Mouse (Mus musculus) heart, adult 2 months (tissue): ENCODE results near the gene Pdxk. TPM values are rescaled to one million over a fixed set of nuclear protein-coding genes. Genes with fewer than 3 reads are reported as not detected.

ENCODE experiments used
- DNase-seq, 2 experiments: peaks; one replicate each; pipeline ENCODE4 v3.0.0; 2021
- H3K27ac ChIP-seq: fragments of 200-600 bp; 2 replicates; pipeline ENCODE4 v1.8.1; 2022
- H3K27me3 ChIP-seq: fragments of 200-500 bp; 2 replicates; pipeline ENCODE4 v1.6.1; 2012; ENCODE audit warnings: mild to moderate bottlenecking, low read length, inconsistent platforms, mixed read lengths; ENCODE audit not compliant: control insufficient read depth, insufficient read depth
- H3K36me3 ChIP-seq: fragments of 200-500 bp; 2 replicates; pipeline ENCODE4 v1.6.1; 2012; ENCODE audit warnings: low read length, inconsistent platforms; ENCODE audit not compliant: control insufficient read depth, insufficient read depth
- H3K4me1 ChIP-seq: fragments of 200-500 bp; 2 replicates; pipeline ENCODE4 v1.6.1; 2011; ENCODE audit warnings: low read length; ENCODE audit not compliant: control insufficient read depth, insufficient read depth
- H3K4me3 ChIP-seq: fragments of 200-600 bp; 2 replicates; pipeline ENCODE4 v1.8.1; 2022
- H3K79me2 ChIP-seq: fragments of 200-500 bp; replicated peaks from 2 replicates; pipeline ENCODE4 v1.6.1; 2012; ENCODE audit warnings: mild to moderate bottlenecking, inconsistent platforms, low read length, moderate library complexity, mixed read lengths; ENCODE audit not compliant: control insufficient read depth, insufficient read depth
- H3K9ac ChIP-seq: fragments of 200-500 bp; 2 replicates; pipeline ENCODE4 v1.6.1; 2012; ENCODE audit warnings: low read depth, mild to moderate bottlenecking, control low read depth, inconsistent platforms, low read length, mixed read lengths
- CTCF ChIP-seq: fragments of 200-600 bp; IDR thresholded peaks from 2 replicates; pipeline ENCODE4 v1.8.1; 2022; ENCODE audit warnings: antibody characterized with exemption, mild to moderate bottlenecking, moderate library complexity
- EP300 ChIP-seq: fragments of 200-500 bp; IDR thresholded peaks from 2 replicates; pipeline ENCODE4 v1.6.1; 2011; ENCODE audit warnings: low read depth, low read length, control low read depth; ENCODE audit not compliant: insufficient read depth
- POLR2A ChIP-seq: fragments of 200-500 bp; IDR thresholded peaks from 2 replicates; pipeline ENCODE4 v1.6.1; 2011; ENCODE audit warnings: mild to moderate bottlenecking, low read depth, low read length, control low read depth; ENCODE audit not compliant: insufficient read depth
- WGBS: fragments of 180-500 bp; shearing (Covaris S2); methylation state at CpG from one replicate; pipeline ENCODE4 v1.1.7; 2018; 5-methylcytosine and 5-hydroxymethylcytosine counted together
- intact Hi-C: fragments of 180-260 bp; cut with DNase I; formaldehyde crosslinking; loops from one replicate; pipeline ENCODE4 v1.15.1; 2025
- polyA plus RNA-seq: library from polyadenylated mRNA; depleted of rRNA; stranded (reverse); fragments of >200 nt; gene quantifications from 2 replicates; pipeline ENCODE4 v1.2.3, GENCODE M21; 2012
- total RNA-seq, 2 experiments: library from RNA; stranded (reverse); gene quantifications; 2 replicates each; pipeline ENCODE4 v1.2.3; 2021

Gene Pdxk
- total and polyA plus RNA-seq, 3 experiments, result 10.1 to 12.4 (median 12.1) TPM

GRCm38 (mm10) chr10:78462945-78463768 is 1.6 kb downstream of the Pdxk start:
- H3K36me3 ChIP-seq, result no peaks in the 10 kb centered on the region
- peaks cover 10% of the 10 kb centered on the region for H3K4me1 ChIP-seq
- H3K4me3 ChIP-seq, result no peak overlapping the region; the same call in 1 of the 2 replicates
- no peak for TF ChIP-seq CTCF
- TF ChIP-seq EP300, result no peak
- TF ChIP-seq POLR2A, result no peak
- H3K27ac ChIP-seq, result no peak overlapping the region
- 87% methylated on average over 8 of the region's 8 CpGs for WGBS
- DNase-seq, result no peak
- no peaks in the 10 kb centered on the region for H3K27me3 ChIP-seq
- H3K9ac ChIP-seq, result no peak overlapping the region
- intact Hi-C loops, result no loop called here
- H3K79me2 ChIP-seq, result no peaks in the 10 kb centered on the region; the same call in 1 of the 2 replicates

- no peak for DNase-seq
- 67% methylated on average over 4 of the region's 4 CpGs for WGBS
- no peaks in the 10 kb centered on the region for H3K36me3 ChIP-seq
- no peaks in the 10 kb centered on the region; the same call in 1 of the 2 replicates for H3K79me2 ChIP-seq
- no peak overlapping the region for H3K27ac ChIP-seq
- TF ChIP-seq POLR2A (no peak), CTCF (peak; percentile 29), EP300 (no peak)
- no peak overlapping the region for H3K4me3 ChIP-seq
- H3K4me1 ChIP-seq, result peaks cover 10% of the 10 kb centered on the region
- no peaks in the 10 kb centered on the region for H3K27me3 ChIP-seq
- intact Hi-C loops, result no loop called here
- H3K9ac ChIP-seq, result no peak overlapping the region
Measured at GRCm38 (mm10) chr10:78461767-78462166, 3.0 kb downstream of the Pdxk start.

- DNase-seq, result peak in 1 of 2 experiments; percentile 19
- H3K4me1 ChIP-seq, result peaks cover 10% of the 10 kb centered on the region
- 22% methylated on average over 5 of the region's 5 CpGs for WGBS
- no peaks in the 10 kb centered on the region; the same call in 1 of the 2 replicates for H3K79me2 ChIP-seq
- H3K27ac ChIP-seq, result no peak overlapping the region
- H3K36me3 ChIP-seq, result no peaks in the 10 kb centered on the region
- no peaks in the 10 kb centered on the region for H3K27me3 ChIP-seq
- H3K9ac ChIP-seq, result no peak overlapping the region
- intact Hi-C loops, result no loop called here
- H3K4me3 ChIP-seq, result no peak overlapping the region
- TF ChIP-seq POLR2A, result no peak
Measured at GRCm38 (mm10) chr10:78460463-78460862, 4.3 kb downstream of the Pdxk start.

- peaks cover 3% of the 10 kb centered on the region for H3K4me1 ChIP-seq
Measured at GRCm38 (mm10) chr10:78458348-78459111, 6.2 kb downstream of the Pdxk start.

GRCm38 (mm10) chr10:78457495-78458347 is 7.1 kb downstream of the Pdxk start:
- Histone ChIP-seq H3K4me3 (no peak overlapping the region), H3K27me3 (no peaks in the 10 kb centered on the region), H3K9ac (no peak overlapping the region), H3K79me2 (no peaks in the 10 kb centered on the region; the same call in 1 of the 2 replicates), H3K36me3 (no peaks in the 10 kb centered on the region), H3K4me1 (peaks cover 3% of the 10 kb centered on the region), H3K27ac (peak overlapping the region; percentile 60)
- intact Hi-C loops, result no loop called here
- WGBS, result 32% methylated on average over 10 of the region's 10 CpGs
- DNase-seq, result peak; percentile 75 to 79
- no peak for TF ChIP-seq EP300
- no peak for TF ChIP-seq POLR2A
- no peak for TF ChIP-seq CTCF

More at GRCm38 (mm10) chr10:78458348-78459111, 6.2 kb downstream of the Pdxk start:
- intact Hi-C loops, result no loop called here
- H3K4me3 ChIP-seq, result no peak overlapping the region
- H3K27ac ChIP-seq, result peak overlapping the region; percentile 60
- DNase-seq, result peak; percentile 51 to 64
- H3K9ac ChIP-seq, result no peak overlapping the region
- no peaks in the 10 kb centered on the region; the same call in 1 of the 2 replicates for H3K79me2 ChIP-seq
- H3K36me3 ChIP-seq, result no peaks in the 10 kb centered on the region
- TF ChIP-seq EP300, result no peak
- no peak for TF ChIP-seq POLR2A
- no peak for TF ChIP-seq CTCF
- 68% methylated on average over 5 of the region's 5 CpGs for WGBS
- H3K27me3 ChIP-seq, result no peaks in the 10 kb centered on the region
